Mouse (Mus musculus): ENCODE measurements around the gene Gm28845. TPM values are rescaled to one million over a fixed set of nuclear protein-coding genes. Genes with fewer than 3 reads are reported as not detected.

Gene Gm28845
- total RNA-seq (2021) = under 1 TPM in 1 of 2 experiments, not detected in 1; 0.54 TPM
- long read RNA-seq, experiment 1, partial matches to known transcripts = 0 of 1 reads
- long read RNA-seq, experiment 1, other reads (novel, unspliced or antisense) = 1 of 1 reads
- long read RNA-seq, experiment 2 = 0 reads

DNA sequence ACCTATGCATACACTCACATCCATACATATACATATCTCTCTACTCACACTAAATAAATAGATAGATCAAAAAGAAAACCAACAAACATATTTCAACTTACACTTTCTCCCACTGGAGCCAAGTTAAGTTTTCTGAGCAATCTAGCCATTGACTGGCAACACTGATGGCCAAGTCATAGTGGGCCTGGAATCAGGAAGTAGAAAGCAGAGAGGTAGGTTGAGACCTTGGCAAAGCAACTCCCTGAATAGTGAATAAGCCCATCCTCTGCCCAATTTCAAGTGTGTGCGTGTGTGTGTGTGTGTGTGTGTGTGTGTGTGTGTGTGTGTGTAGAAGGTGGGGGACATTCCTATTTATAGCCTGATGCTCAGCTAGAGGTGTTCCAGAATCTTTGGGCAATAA is at the start of gene Gm28845:
Gm28845 (minus strand) TSS at position 121 of the 400 bp plus-strand sequence.
- intact Hi-C loops (cut with DNase I) = no loop called here
- Histone ChIP-seq H3K4me3 (no peak within 1 kb of the TSS), H3K27ac (no peak within 1 kb of the TSS)
- no peak for TF ChIP-seq CTCF (IDR thresholded peaks at IDR 0.05)
- DNase-seq (ENCODE audit: extremely low spot score in 1 of 2, low spot score in 2 of 2) = no peak

DNA sequence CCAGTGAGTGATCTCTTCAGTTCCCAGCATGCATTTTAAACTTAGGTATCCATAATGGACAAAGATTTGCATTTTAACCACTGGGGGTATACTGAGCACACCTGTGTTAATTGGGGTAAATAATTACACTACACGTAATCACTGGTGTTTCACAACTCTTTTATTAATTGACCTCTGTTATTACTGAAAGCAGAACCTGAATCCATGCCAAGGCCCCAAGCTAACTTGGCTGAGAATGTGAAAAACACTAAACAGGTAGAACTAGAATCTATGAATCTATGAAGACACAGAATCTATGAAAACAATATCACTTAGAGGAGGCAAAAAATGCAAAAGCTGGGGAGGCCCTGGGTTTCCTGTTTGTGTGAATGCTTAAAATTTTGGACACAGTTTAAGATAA is 48.1 kb upstream of the Gm28845 start:
- Histone ChIP-seq H3K27ac (no peak overlapping the region), H3K4me3 (no peak overlapping the region)
- TF ChIP-seq CTCF (IDR thresholded peaks at IDR 0.05) = no peak
- no peak for DNase-seq (ENCODE audit: extremely low spot score in 1 of 2, low spot score in 2 of 2)
- intact Hi-C loops (cut with DNase I) = no loop called here

DNA sequence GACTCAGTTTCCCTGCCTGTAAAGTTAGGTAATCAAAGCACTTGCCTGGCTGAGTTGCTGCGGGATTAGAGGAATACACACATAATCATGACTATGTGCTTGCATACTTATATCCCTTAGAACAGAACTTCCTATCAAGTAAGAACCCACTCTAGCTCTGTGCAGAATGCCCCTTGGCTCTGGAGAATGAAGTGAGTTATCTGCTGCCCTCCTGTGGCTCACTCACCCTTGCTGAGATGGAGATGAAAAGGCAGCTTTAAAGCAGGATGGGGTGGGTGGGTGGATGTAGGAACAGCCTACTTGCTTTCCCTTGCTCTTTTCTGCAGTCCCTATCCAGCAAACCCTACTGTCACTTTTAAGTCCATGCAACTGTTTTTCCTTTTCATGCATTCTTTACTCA is 42.9 kb upstream of the Gm28845 start:
- intact Hi-C loops (cut with DNase I) = no loop called here
- DNase-seq (ENCODE audit: extremely low spot score in 1 of 2, low spot score in 2 of 2) = no peak
- TF ChIP-seq CTCF (IDR thresholded peaks at IDR 0.05) = peak; percentile 31
- no peak overlapping the region for H3K4me3 ChIP-seq
- H3K27ac ChIP-seq = no peak overlapping the region

DNA sequence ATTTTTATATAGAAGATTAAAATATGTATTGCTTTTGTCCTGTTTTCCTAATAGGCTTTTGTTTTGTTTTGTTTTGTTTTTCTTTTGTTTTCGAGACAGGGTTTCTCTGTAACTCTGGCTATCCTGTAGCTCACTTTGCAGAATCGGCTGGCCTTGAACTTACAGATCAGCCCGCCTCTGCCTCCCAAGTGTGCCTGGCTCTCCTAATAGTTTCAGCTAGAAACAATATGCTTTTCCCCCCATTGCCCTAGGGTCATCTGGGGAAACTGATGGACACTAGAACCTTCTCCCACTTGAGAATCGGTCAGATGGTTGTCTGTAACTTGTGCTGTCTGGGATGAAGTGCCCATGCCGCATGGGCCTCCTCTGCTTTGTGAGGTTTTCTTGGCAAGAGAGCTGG is 36.8 kb upstream of the Gm28845 start:
- intact Hi-C loops (cut with DNase I) = no loop called here
- no peak for DNase-seq (ENCODE audit: extremely low spot score in 1 of 2, low spot score in 2 of 2)
- H3K4me3 ChIP-seq = no peak overlapping the region
- no peak for TF ChIP-seq CTCF (IDR thresholded peaks at IDR 0.05)
- no peak overlapping the region for H3K27ac ChIP-seq

DNA sequence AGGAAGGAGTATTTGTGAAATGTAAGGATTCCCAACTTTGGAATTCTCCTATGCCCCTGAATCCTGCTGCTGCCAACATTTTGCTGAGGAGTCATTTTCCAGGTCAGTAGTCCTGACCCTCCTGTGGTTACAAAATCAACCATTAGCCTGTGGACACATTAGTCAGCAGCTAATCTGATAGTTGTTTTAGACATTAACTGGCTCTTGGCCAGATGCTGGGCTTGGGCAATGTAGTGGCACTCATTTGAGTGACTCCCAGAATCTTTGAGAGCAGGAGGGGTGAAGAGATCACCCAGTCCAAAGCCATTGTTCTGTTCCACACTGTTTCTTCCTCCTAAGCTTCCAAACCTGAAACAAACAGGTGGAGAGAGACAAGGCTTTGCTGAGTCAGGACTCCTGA is 35.5 kb upstream of the Gm28845 start:
- no peak for DNase-seq (ENCODE audit: extremely low spot score in 1 of 2, low spot score in 2 of 2)
- intact Hi-C loops (cut with DNase I) = no loop called here
- TF ChIP-seq CTCF (IDR thresholded peaks at IDR 0.05) = no peak

DNA sequence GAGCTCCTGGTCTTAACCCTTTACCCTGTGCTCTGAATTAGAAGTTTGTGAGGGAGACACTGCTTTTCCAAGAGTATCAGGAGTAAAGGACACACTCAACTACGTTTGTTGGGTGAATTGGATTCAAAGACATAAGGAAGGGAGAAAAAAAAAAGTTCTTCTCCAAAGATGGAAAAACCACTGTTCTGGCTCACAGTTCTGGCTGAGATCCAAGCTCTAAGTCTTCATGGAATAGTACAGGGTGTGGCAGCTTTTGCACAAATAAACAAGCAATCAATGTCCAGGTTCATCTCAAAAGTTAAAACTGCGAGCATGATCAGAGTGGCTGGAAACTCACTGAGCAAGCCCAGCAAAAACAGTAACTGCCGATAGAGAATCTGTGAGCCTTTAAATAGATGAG is 28.6 kb upstream of the Gm28845 start:
- Histone ChIP-seq H3K27ac (no peak overlapping the region), H3K4me3 (no peak overlapping the region)
- TF ChIP-seq CTCF (IDR thresholded peaks at IDR 0.05) = no peak
- no peak for DNase-seq (ENCODE audit: extremely low spot score in 1 of 2, low spot score in 2 of 2)
- intact Hi-C loops (cut with DNase I) = no loop called here

More for the DNA sequence above, 35.5 kb upstream of the Gm28845 start:
- no peak overlapping the region for H3K27ac ChIP-seq
- H3K4me3 ChIP-seq = no peak overlapping the region

DNA sequence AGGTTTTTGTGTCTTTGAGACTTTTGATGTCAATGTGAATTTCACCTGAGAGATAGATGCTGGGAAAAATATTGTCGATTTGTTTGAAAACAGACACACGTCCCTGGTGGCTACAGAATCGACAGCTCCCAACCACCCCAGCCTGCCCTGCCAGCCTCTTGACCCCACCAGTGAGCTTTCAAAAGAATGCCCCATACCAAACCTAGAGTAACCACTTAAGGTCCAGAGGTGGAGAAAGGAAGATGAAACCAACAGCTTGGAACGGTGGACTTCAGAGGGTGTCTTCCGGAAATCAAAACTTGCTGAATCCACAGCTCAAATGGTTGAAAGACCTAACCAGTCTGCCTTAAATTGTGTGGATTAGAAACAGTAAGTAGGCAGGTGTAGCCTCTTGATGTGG is 28.0 kb upstream of the Gm28845 start:
- no peak overlapping the region for H3K4me3 ChIP-seq
- intact Hi-C loops (cut with DNase I) = no loop called here
- no peak for TF ChIP-seq CTCF (IDR thresholded peaks at IDR 0.05)
- no peak overlapping the region for H3K27ac ChIP-seq
- DNase-seq (ENCODE audit: extremely low spot score in 1 of 2, low spot score in 2 of 2) = no peak

DNA sequence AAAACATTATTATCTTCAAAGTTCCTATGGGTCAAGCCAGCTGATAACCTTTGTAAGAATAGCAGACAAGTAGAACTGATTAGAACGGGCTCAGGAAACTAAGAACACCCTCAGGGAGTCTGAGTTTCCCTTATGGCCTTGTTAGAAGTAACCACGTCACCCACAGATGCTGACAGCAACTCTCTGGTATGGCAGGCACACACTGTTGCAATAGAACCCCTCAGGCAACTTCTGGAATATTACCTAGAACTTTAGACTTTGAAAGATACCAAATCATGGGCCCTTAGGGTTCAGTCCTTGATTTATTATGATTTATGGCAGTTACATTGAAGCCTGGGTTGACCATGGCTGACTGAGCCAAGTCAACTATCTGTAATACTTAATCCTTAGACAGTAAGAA is 27.2 kb upstream of the Gm28845 start:
- TF ChIP-seq CTCF (IDR thresholded peaks at IDR 0.05) = no peak
- Histone ChIP-seq H3K27ac (no peak overlapping the region), H3K4me3 (no peak overlapping the region)
- DNase-seq (ENCODE audit: extremely low spot score in 1 of 2, low spot score in 2 of 2) = no peak
- intact Hi-C loops (cut with DNase I) = no loop called here

DNA sequence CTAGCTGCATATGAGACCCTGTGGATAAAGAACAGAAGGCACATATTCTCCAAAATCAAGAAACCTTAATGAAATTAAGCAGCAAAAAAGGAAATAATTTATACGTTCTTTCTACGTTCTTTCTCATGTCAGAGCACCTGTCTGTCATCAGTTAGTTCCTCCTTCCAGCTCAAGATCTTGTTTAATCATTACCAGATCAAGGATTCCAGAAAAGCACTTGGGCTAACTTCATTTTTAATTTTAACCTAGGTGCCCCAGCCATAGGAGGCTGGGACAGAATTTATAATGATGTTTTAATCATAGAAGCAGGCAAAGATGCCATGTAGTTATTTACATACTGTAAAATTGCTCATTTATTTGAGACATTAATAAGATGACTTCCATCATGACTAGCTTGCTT is 25.4 kb upstream of the Gm28845 start:
- TF ChIP-seq CTCF (IDR thresholded peaks at IDR 0.05) = no peak
- intact Hi-C loops (cut with DNase I) = no loop called here
- Histone ChIP-seq H3K4me3 (no peak overlapping the region), H3K27ac (no peak overlapping the region)
- no peak for DNase-seq (ENCODE audit: extremely low spot score in 1 of 2, low spot score in 2 of 2)

DNA sequence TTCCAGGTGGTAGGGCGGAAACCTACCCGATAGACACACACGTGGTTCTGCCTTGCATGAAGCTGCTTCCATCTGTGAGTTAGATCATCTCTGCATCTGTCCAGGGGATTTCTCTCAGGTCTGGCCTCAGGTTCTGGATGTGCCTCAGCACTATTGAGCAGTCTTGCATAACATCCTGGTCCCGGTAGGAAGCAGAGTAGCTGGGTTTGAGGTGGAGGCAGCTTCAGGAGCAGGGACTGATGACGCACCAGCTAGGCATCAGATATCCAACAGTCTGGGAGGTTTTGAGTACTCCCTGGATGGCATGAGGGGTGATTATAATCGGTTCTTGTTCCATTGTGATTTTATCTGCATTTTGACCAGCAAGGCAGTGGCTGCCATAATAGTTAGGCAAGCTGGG is 18.2 kb upstream of the Gm28845 start:
- TF ChIP-seq CTCF (IDR thresholded peaks at IDR 0.05) = no peak
- intact Hi-C loops (cut with DNase I) = no loop called here
- H3K4me3 ChIP-seq = no peak overlapping the region
- DNase-seq (ENCODE audit: extremely low spot score in 1 of 2, low spot score in 2 of 2) = no peak
- H3K27ac ChIP-seq = no peak overlapping the region

DNA sequence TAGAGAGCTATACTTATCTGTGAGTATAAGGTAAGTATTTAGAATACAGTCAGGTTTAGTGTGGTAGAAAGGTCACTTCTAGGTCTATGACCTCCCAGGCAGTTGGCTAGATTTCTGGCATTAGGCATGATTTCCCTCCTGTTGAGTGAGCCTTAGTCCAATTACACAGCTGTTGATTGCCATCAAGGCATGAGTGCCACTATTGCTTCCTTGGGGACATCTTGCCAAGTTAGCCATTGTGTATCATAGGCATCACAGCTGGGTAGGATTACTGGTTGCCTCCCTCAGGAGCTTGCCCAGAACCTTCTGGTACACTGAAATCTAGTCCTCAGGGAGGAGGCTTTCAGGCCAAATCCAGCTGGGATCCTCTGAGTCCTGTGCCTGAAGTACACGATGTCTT is 13.5 kb upstream of the Gm28845 start:
- no peak overlapping the region for H3K4me3 ChIP-seq
- H3K27ac ChIP-seq = no peak overlapping the region
- intact Hi-C loops (cut with DNase I) = no loop called here
- no peak for DNase-seq (ENCODE audit: extremely low spot score in 1 of 2, low spot score in 2 of 2)
- TF ChIP-seq CTCF (IDR thresholded peaks at IDR 0.05) = no peak

DNA sequence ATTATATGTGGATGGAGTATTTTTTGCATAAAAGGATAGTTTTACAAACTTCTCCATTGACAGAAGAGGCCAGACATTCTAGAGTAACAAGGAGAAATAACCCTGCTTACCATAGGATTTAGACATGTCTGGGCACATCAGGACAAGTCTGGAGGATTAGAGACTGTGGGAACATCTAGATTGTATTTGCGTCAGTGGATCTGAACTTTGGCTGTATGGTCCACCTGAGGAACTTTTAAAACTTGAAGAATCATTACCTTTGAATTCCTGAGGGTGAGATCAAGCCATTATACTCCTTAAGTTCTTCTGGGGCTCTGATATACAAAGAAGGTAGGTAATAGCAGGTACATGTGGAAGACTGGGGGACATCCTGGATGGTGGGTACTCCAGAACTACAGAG is 12.3 kb upstream of the Gm28845 start:
- intact Hi-C loops (cut with DNase I) = no loop called here
- TF ChIP-seq CTCF (IDR thresholded peaks at IDR 0.05) = no peak
- H3K4me3 ChIP-seq = no peak overlapping the region
- no peak for DNase-seq (ENCODE audit: extremely low spot score in 1 of 2, low spot score in 2 of 2)
- no peak overlapping the region for H3K27ac ChIP-seq

DNA sequence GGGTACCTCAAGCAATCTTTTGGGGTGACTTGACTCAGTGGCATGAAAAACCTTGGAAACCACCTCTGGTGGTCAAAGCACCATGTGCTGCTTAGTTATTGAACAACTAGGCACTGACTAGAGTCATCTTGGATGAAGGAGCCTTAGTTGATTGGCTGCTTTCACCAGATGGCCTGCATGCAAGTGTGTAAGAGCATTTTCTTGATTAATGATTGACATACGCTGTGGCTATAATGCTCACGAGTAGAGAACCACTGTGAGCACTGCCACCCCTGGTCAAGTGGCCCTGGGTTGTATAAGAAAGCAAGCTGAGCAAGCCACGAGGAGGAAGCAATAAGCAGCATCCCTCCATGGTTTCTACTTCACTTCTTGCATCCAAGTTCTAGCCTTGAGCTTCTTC is 10.9 kb upstream of the Gm28845 start:
- H3K4me3 ChIP-seq = no peak overlapping the region
- no peak overlapping the region; the same call in 1 of the 2 replicates for H3K27ac ChIP-seq
- no peak for TF ChIP-seq CTCF (IDR thresholded peaks at IDR 0.05)
- no peak for DNase-seq (ENCODE audit: extremely low spot score in 1 of 2, low spot score in 2 of 2)
- intact Hi-C loops (cut with DNase I) = no loop called here

Data from left cerebral cortex, adult 2 months (tissue).